Mouse (Mus musculus) stomach, postnatal 0 days (tissue): Measurements from ENCODE around the gene Krt18.

Source experiments
- CTCF ChIP-seq: IDR thresholded peaks from 2 replicates; pipeline ENCODE4 v1.5.1; 2016; ENCODE audit warnings: antibody characterized with exemption, low read depth, mild to moderate bottlenecking, moderate library complexity
- EP300 ChIP-seq: optimal IDR thresholded peaks from 2 replicates; pipeline ENCODE3; 2016; ENCODE audit warnings: antibody characterized with exemption

- TF ChIP-seq EP300 (no peak), CTCF (no peak)
These were observed 28.8 kb upstream of the Krt18 start for GRCm38 (mm10) chr15:101999156-101999555.
